Mouse (Mus musculus) myocyte (in vitro differentiated cells): Measurements from ENCODE around the gene Spata32. TPM values are rescaled to one million over a fixed set of nuclear protein-coding genes. Genes with fewer than 3 reads are reported as not detected.

Source experiments
- H3K27me3 ChIP-seq: one replicate; pipeline ENCODE4 v1.6.1; 2011; ENCODE audit not compliant: control insufficient read depth, insufficient read depth, insufficient read length
- H3K36me3 ChIP-seq: one replicate; pipeline ENCODE4 v1.6.1; 2011; ENCODE audit not compliant: control insufficient read depth, insufficient read depth
- H3K4me2 ChIP-seq: one replicate; pipeline ENCODE4 v1.6.1; 2011; ENCODE audit warnings: low read depth, control low read depth
- H3K4me3 ChIP-seq: one replicate; pipeline ENCODE4 v1.5.1; 2011; ENCODE audit warnings: mild to moderate bottlenecking, control low read depth, moderate library complexity
- H3K79me2 ChIP-seq: one replicate; pipeline ENCODE4 v1.6.1; 2011; ENCODE audit not compliant: control insufficient read depth, insufficient read depth
- H3ac ChIP-seq: one replicate; pipeline ENCODE4 v1.6.1; 2011; ENCODE audit not compliant: control insufficient read depth, insufficient read length
- CEBPB ChIP-seq: IDR thresholded peaks from 2 replicates; pipeline ENCODE4 v1.6.1; 2011; ENCODE audit warnings: mild to moderate bottlenecking, moderate library complexity; ENCODE audit not compliant: poor library complexity, insufficient read depth, severe bottlenecking
- E2F4 ChIP-seq: IDR thresholded peaks from one replicate; pipeline ENCODE4 v1.6.1; 2011; ENCODE audit warnings: mild to moderate bottlenecking, control low read depth, moderate library complexity; ENCODE audit not compliant: insufficient read depth
- MAX ChIP-seq: IDR thresholded peaks from one replicate; pipeline ENCODE4 v1.6.1; 2011; ENCODE audit warnings: low read depth, mild to moderate bottlenecking, control low read depth
- MYOD1 ChIP-seq, 3 experiments: IDR thresholded peaks; one replicate each; pipeline ENCODE4 v1.6.1; 2011; ENCODE audit warnings: control low read depth in 2 of 3, low read depth in 2 of 3, mild to moderate bottlenecking in 2 of 3, moderate library complexity in 1 of 3; ENCODE audit not compliant: insufficient read length in 2 of 3, control insufficient read depth in 1 of 3
- MYOG ChIP-seq, 3 experiments: IDR thresholded peaks; one replicate each; pipeline ENCODE4 v1.6.1; 2011; ENCODE audit warnings: control low read depth in 2 of 3, low read depth in 2 of 3, mild to moderate bottlenecking in 2 of 3; ENCODE audit not compliant: insufficient read length in 2 of 3, control insufficient read depth in 1 of 3, insufficient read depth in 1 of 3
- POLR2A ChIP-seq: IDR thresholded peaks from one replicate; pipeline ENCODE4 v1.6.1; 2011; ENCODE audit warnings: low read depth, mild to moderate bottlenecking, control low read depth, moderate library complexity; ENCODE audit not compliant: insufficient read length
- POLR2AphosphoS2 ChIP-seq: IDR thresholded peaks from one replicate; pipeline ENCODE4 v1.6.1; 2011; ENCODE audit warnings: low read depth, control low read depth; ENCODE audit not compliant: insufficient read length
- REST ChIP-seq: IDR thresholded peaks from one replicate; pipeline ENCODE4 v1.6.1; 2011; ENCODE audit warnings: mild to moderate bottlenecking, control low read depth, moderate library complexity; ENCODE audit not compliant: insufficient read depth, insufficient read length
- SRF ChIP-seq: IDR thresholded peaks from one replicate; pipeline ENCODE4 v1.6.1; 2011; ENCODE audit warnings: low read depth; ENCODE audit not compliant: control insufficient read depth, insufficient read length
- TCF12 ChIP-seq: IDR thresholded peaks from one replicate; pipeline ENCODE4 v1.6.1; 2011; ENCODE audit warnings: mild to moderate bottlenecking, control low read depth; ENCODE audit not compliant: poor library complexity, insufficient read depth, severe bottlenecking
- TCF3 ChIP-seq: IDR thresholded peaks from one replicate; pipeline ENCODE4 v1.6.1; 2011; ENCODE audit warnings: low read depth, control low read depth; ENCODE audit not compliant: insufficient read length
- USF1 ChIP-seq: IDR thresholded peaks from one replicate; pipeline ENCODE4 v1.6.1; 2011; ENCODE audit warnings: low read depth, mild to moderate bottlenecking, control low read depth, moderate library complexity
- polyA plus RNA-seq: library from polyadenylated mRNA; unstranded; fragments of >200 nt; fragmentation: generic; extraction: Trizol; gene quantifications from one replicate; pipeline ENCODE4 v1.2.1, GENCODE M21; 2012; ENCODE audit warnings: missing spikeins

The Spata32 gene
- polyA plus RNA-seq, 1 experiment, result 0.04 TPM

DNA sequence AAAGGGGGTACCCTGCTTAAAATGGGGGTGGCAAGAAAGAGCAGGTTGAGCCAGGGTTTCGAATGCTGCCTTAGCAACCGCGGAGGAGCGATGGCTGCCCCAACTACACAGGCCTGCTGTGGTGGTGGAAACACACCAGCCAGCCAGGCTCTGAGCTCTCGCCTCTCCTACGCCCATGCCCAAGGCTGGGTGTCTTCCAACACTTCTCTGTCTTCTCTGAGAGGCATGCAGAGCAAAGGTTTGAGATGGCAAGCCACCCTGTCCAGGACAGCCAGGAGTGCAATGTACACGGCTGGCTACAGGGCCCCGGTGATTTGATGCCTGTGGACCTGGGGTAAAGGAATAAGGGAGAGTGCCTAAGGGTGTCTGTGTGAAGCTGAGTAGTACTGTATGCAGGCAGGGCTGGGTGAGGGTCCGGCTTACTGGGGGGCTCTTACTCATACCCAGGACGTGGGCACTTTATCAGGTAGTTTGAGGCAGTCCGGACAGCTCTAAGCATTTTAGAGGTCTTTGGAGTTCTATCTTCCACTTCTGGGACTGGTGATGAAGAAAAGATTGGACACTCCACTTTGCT, 44.4 kb downstream of the Spata32 start:
- TF ChIP-seq POLR2A (no peak), MAX (no peak), MYOG (IDR thresholded peaks at IDR 0.05; ENCODE audit: control insufficient read depth in 1 of 3, insufficient read depth in 1 of 3, insufficient read length in 2 of 3, low read depth in 2 of 3) (no peak), USF1 (no peak), SRF (no peak)
- Histone ChIP-seq H3K4me3 (no peak overlapping the region), H3ac (no peak overlapping the region)

DNA sequence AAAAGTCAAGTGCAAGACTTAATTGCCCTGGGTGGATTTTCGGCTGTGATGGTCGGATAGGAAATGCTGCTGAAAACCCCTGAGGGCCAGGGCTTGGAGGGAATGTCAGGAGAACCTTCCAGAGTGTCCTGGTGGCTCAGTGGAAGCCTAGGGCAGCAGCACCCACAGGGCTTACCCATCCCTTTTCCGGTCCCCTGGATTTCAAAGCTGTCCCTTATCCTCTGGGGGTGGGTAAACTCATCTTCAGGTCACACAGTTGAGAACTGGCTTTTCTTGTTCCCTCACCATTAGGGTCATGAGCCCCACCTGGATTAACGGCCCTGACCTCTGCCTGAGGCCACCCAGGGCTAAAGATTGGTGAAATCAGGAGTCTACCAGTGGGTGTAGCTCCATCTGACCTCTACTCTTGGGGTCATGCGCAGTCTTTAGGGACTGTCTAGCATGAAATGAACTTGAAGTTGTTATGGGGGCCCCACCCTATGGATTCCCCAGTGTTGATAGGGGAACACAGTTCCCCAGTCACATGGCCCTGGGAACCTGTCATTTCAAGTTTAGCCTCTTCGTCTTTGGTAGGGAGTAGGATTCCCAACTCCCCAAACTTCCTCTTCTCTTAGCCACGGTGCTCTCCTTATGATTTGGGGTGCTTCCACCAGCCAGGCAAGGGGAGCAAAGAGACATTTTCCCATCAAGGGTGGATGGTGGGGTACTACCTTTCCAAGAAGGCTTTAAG, 45.0 kb downstream of the Spata32 start:
- H3ac ChIP-seq, result no peak overlapping the region
- H3K4me2 ChIP-seq, result peak overlapping the region; percentile 52
- no peaks in the 10 kb centered on the region for H3K36me3 ChIP-seq
- H3K79me2 ChIP-seq, result no peaks in the 10 kb centered on the region
- no peak overlapping the region for H3K4me3 ChIP-seq
- H3K27me3 ChIP-seq, result peaks cover 7% of the 10 kb centered on the region
- TF ChIP-seq REST (no peak), SRF (no peak), MYOD1 (IDR thresholded peaks at IDR 0.05; ENCODE audit: control insufficient read depth in 1 of 3, insufficient read length in 2 of 3, low read depth in 2 of 3) (no peak), CEBPB (no peak), POLR2AphosphoS2 (no peak), MAX (no peak), USF1 (no peak), POLR2A (no peak), TCF3 (no peak), E2F4 (no peak), TCF12 (no peak), MYOG (IDR thresholded peaks at IDR 0.05; ENCODE audit: control insufficient read depth in 1 of 3, insufficient read depth in 1 of 3, insufficient read length in 2 of 3, low read depth in 2 of 3) (no peak)

More for the DNA sequence above, 44.4 kb downstream of the Spata32 start:
- H3K79me2 ChIP-seq, result no peaks in the 10 kb centered on the region
- H3K4me2 ChIP-seq, result peak overlapping the region; percentile 62
- no peaks in the 10 kb centered on the region for H3K36me3 ChIP-seq
- H3K27me3 ChIP-seq, result peaks cover 7% of the 10 kb centered on the region

DNA sequence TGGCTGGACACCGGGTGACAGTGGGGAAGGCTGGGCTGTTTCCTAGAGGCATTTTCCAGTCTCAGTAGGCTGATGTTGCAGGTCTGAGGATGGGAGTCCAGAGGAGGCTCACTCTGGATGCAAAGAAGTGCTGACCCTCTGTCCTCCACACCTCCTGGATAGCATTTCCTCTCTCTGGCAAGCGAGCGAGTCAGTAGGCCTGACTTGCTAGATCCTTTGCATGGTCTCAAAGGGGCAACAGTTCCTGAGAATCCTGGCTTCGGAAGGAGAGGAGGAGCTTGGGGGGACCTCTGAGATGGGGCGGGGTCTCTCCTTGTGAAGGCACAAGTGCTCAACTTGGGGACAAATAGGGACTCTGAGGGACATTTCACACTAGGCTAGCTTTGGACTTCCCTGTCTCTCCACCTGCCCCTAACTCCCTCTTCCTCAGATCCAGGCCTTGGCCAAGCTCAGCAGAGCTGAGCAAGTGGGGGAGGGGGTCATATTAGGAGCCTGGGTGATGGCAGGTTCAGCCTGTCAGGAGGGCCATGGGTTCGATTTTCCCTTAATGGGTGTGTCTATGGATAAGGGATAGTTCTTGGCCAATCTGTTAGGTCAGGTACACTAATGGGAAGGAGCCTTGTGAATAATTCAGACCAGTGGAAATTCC, 45.7 kb downstream of the Spata32 start:
- Histone ChIP-seq H3K4me3 (peak overlapping the region; percentile 12), H3K4me2 (peak overlapping the region; percentile 52), H3K79me2 (no peaks in the 10 kb centered on the region), H3K36me3 (no peaks in the 10 kb centered on the region), H3ac (no peak overlapping the region), H3K27me3 (peaks cover 7% of the 10 kb centered on the region)
- no peak for TF ChIP-seq MAX
- TF ChIP-seq MYOG (IDR thresholded peaks at IDR 0.05; ENCODE audit: control insufficient read depth in 1 of 3, insufficient read depth in 1 of 3, insufficient read length in 2 of 3, low read depth in 2 of 3), result no peak
- no peak for TF ChIP-seq POLR2AphosphoS2
- no peak for TF ChIP-seq REST
- TF ChIP-seq POLR2A, result no peak
- TF ChIP-seq TCF3, result no peak
- no peak for TF ChIP-seq E2F4
- TF ChIP-seq CEBPB, result no peak
- TF ChIP-seq USF1, result no peak
- no peak for TF ChIP-seq SRF
- no peak for TF ChIP-seq TCF12
- TF ChIP-seq MYOD1 (IDR thresholded peaks at IDR 0.05; ENCODE audit: control insufficient read depth in 1 of 3, insufficient read length in 2 of 3, low read depth in 2 of 3), result no peak

DNA sequence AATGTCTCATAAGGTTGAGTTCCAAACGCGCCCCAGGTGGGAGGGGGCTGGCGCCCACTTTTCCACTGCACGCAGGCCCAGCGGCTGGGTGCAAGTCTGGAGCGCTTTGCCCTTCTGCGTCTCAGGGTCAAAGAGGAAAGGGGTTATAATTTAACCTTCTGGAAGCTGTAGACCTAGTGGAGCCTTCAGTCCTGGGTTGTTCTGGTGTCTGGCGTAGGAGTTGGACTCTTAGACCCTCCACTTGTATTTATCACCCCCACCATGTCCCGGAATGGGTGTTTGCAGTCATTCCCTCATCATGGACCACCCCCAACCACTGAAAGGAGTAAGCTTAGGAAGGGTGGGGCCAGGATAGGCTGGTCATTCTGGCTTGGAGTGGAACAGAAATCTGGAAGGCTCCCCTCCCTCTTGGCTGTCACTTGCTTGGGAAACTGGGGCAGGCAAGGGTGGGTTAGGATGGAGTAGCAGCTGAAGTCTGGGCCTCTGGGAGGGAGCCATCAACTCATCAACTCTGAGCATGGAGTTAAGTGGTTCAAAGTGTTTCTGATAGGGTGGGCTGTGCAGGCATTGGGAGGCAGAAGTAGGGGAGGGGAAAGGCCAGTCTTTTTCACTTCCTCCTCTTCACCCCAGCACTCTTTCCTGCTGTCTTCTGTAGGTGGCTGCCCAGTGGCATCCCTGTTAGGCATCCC, 46.4 kb downstream of the Spata32 start:
- peaks cover 7% of the 10 kb centered on the region for H3K27me3 ChIP-seq
- TF ChIP-seq MYOG (IDR thresholded peaks at IDR 0.05; ENCODE audit: control insufficient read depth in 1 of 3, insufficient read depth in 1 of 3, insufficient read length in 2 of 3, low read depth in 2 of 3) (no peak), POLR2A (no peak)
- peak overlapping the region; percentile 4 for H3ac ChIP-seq
- peak overlapping the region; percentile 52 for H3K4me2 ChIP-seq
- no peaks in the 10 kb centered on the region for H3K79me2 ChIP-seq
- peak overlapping the region; percentile 12 for H3K4me3 ChIP-seq
- no peaks in the 10 kb centered on the region for H3K36me3 ChIP-seq
